Mouse (Mus musculus) hindbrain, embryonic 10.5 days (tissue): ENCODE results near the gene Gm16181. TPM values are rescaled to one million over a fixed set of nuclear protein-coding genes. Genes with fewer than 3 reads are reported as not detected.
"Not testable (repeated sequence)": the region's sequence is repeated elsewhere in the genome, so short reads cannot be mapped to it uniquely, and the experiment has no call there.

ENCODE experiments used
- DNase-seq: peaks from one replicate; pipeline ENCODE4 v3.0.0-alpha.2; 2017; ENCODE audit warnings: low spot score
- H3K27ac ChIP-seq: fragments of 300-500 bp; sonication (generic); 2 replicates; pipeline ENCODE4 v1.5.1; 2016; ENCODE audit warnings: mild to moderate bottlenecking, moderate library complexity
- H3K27me3 ChIP-seq: fragments of 300-500 bp; sonication (generic); 2 replicates; pipeline ENCODE4 v1.6.1; 2016; ENCODE audit warnings: mild to moderate bottlenecking; ENCODE audit not compliant: poor library complexity, insufficient read depth, severe bottlenecking
- H3K36me3 ChIP-seq: fragments of 300-500 bp; sonication (generic); 2 replicates; pipeline ENCODE4 v1.6.1; 2016; ENCODE audit warnings: mild to moderate bottlenecking, moderate library complexity
- H3K4me1 ChIP-seq: fragments of 300-500 bp; sonication (generic); replicated peaks from 2 replicates; pipeline ENCODE4 v1.6.1; 2016; ENCODE audit warnings: mild to moderate bottlenecking
- H3K4me3 ChIP-seq: fragments of 300-500 bp; sonication (generic); 2 replicates; pipeline ENCODE4 v1.5.1; 2016; ENCODE audit warnings: mild to moderate bottlenecking, moderate library complexity
- H3K9me3 ChIP-seq: fragments of 300-500 bp; sonication (generic); 2 replicates; pipeline ENCODE4 v1.6.1; 2016; ENCODE audit warnings: mild to moderate bottlenecking, moderate library complexity
- WGBS: fragments of 180-500 bp; shearing (Covaris S2); methylation state at CpG from one replicate; pipeline ENCODE4 v1.1.7; 2016; 5-methylcytosine and 5-hydroxymethylcytosine counted together
- polyA plus RNA-seq: library from polyadenylated mRNA; unstranded; fragments of >200 nt; fragmentation: Nextera tagmentation; extraction: Ambion mirVana; gene quantifications from 2 replicates; pipeline ENCODE4 v1.2.1, GENCODE M21; 2016

The Gm16181 gene
- polyA plus RNA-seq, 1 experiment from 2014 or later, result 0.42 TPM

- no peak overlapping the region for H3K4me3 ChIP-seq
- peaks cover 81% of the 10 kb centered on the region for H3K36me3 ChIP-seq
- WGBS, result 90% methylated on average over 4 of the region's 4 CpGs
- no peak for DNase-seq
- H3K27ac ChIP-seq, result no peak overlapping the region
- no peaks in the 10 kb centered on the region for H3K27me3 ChIP-seq
- H3K9me3 ChIP-seq, result no peaks in the 10 kb centered on the region
- H3K4me1 ChIP-seq, result peaks cover 4% of the 10 kb centered on the region; the same call in 1 of the 2 replicates
Measured at GRCm38 (mm10) chr17:35224641-35225040, 4.0 kb downstream of the Gm16181 start.

GRCm38 (mm10) chr17:35225456-35225855, 4.8 kb downstream of the Gm16181 start:
- no peak for DNase-seq
- WGBS, result 97% methylated on average over 5 of the region's 5 CpGs
- Histone ChIP-seq H3K4me1 (peaks cover 3% of the 10 kb centered on the region; the same call in 1 of the 2 replicates), H3K4me3 (no peak overlapping the region), H3K36me3 (peaks cover 79% of the 10 kb centered on the region), H3K27me3 (no peaks in the 10 kb centered on the region), H3K9me3 (no peaks in the 10 kb centered on the region), H3K27ac (no peak overlapping the region)

DNA sequence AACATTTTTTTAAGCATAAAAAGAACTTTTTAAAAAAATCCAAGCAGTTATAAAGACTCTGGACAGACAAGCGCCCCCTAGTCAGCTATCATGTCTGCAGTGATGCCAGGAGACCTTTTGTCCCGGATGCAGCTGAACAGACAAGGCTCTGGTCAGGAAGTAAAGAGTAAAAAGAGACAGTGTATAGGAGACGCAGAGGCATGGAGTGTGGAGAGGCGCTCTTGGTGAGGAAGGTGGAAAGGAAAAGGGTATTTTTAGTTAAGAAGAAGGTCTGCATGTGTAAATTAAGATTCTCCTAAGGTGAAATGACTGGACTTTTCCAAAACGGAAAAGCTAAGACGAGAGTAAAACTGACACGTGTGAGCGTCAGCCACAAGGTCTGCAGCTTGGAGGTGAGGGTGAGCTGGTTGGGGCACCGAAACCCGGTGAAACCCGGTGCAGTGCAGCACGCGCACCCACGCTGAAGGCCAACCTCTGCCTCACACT, 6.0 kb downstream of the Gm16181 start:
- Histone ChIP-seq H3K4me1 (peaks cover under 1% of the 10 kb centered on the region; the same call in 1 of the 2 replicates), H3K36me3 (peaks cover 81% of the 10 kb centered on the region), H3K4me3 (no peak overlapping the region), H3K27me3 (no peaks in the 10 kb centered on the region), H3K9me3 (no peaks in the 10 kb centered on the region), H3K27ac (no peak overlapping the region)
- 86% methylated on average over 14 of the region's 14 CpGs for WGBS
- no peak for DNase-seq

- H3K27ac ChIP-seq, result no peak overlapping the region
- peaks cover 28% of the 10 kb centered on the region for H3K4me1 ChIP-seq
- WGBS, result 93% methylated on average over 10 of the region's 10 CpGs
- peaks cover 69% of the 10 kb centered on the region for H3K36me3 ChIP-seq
- DNase-seq, result no peak
- no peaks in the 10 kb centered on the region for H3K27me3 ChIP-seq
- H3K4me3 ChIP-seq, result no peak overlapping the region
- no peaks in the 10 kb centered on the region for H3K9me3 ChIP-seq
Measured at GRCm38 (mm10) chr17:35231022-35231421, 10.4 kb downstream of the Gm16181 start.

GRCm38 (mm10) chr17:35232043-35232442, 11.4 kb downstream of the Gm16181 start:
- Histone ChIP-seq H3K4me3 (peak overlapping the region; percentile 12; the same call in 1 of the 2 replicates), H3K36me3 (peaks cover 62% of the 10 kb centered on the region)
- peak; percentile 88 for DNase-seq

DNA sequence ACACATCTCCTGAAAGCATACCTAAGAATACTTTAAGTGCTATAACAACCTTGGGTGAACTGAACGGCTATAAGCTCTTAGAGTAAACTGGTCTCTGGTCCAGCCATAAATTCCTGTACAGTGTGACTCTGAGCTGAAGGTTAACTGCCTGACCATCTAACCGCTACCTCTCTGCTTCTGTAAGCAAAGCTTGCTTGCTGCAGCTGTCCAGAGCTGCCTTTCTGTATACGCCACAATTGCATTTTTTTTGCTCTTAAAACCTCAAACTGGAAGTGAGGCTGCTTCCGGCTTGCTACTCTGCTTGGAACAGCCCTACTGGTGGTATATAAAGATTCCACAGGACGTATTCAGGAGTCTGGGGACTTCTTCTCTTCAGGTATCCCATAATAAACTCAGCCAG, 12.0 kb downstream of the Gm16181 start:
- peaks cover 56% of the 10 kb centered on the region for H3K36me3 ChIP-seq

More at GRCm38 (mm10) chr17:35232043-35232442, 11.4 kb downstream of the Gm16181 start:
- Histone ChIP-seq H3K4me1 (peaks cover 38% of the 10 kb centered on the region), H3K9me3 (no peaks in the 10 kb centered on the region), H3K27ac (no peak overlapping the region), H3K27me3 (no peaks in the 10 kb centered on the region)
- 13% methylated on average over 12 of the region's 12 CpGs for WGBS

DNA sequence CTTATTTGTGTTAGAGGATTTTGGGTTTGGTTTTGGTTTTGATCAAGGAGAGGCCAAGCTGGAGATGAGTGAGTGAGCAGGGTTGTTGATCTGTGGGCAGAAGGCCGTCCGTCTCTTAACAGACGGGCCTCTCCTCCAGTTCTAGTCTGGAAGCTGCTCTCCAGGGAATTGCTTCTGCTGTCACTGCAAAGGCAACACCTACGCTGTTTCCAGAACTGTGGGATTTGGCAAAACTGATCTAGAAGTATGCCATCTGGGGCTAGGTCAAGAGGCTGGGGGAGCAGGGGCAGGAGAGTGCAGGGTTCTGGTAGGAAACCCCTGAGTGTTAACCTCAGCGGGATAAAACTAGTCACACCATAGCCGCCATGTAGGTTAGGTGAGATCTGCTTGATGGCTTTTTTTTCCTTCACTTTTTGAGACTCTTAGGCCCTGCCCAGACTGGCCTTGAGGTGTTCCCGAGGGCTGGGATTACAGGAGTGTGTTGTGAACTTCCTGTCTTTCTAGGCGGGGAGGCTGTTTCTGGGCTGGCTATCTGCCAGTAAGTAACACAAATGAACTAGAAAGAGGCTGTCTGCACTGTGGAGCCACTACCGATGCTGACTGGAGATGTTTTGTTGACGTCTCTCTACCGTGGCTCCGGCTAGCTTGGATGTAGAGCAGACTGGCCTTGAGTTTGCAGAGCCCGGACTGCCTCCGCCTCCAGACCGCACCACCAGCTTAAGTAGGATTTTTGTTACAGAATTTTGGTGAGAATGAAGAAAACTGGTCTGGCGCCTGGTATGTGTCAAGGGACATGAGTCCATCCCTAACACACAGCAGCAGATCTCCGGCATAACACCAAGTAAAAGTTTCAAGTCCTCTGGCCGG, 12.7 kb downstream of the Gm16181 start, which contains the start of gene Atp6v1g2:
Gene Atp6v1g2 (plus strand): TSS at position 547 of the 867 bp plus-strand sequence.
- Histone ChIP-seq H3K27ac (peak within 1 kb of the TSS; percentile 98; the same call in 1 of the 2 replicates), H3K4me1 (peaks cover 39% of the 10 kb centered on the region), H3K27me3 (no peaks in the 10 kb centered on the region), H3K4me3 (peak within 1 kb of the TSS; percentile 74), H3K36me3 (peaks cover 49% of the 10 kb centered on the region), H3K9me3 (no peaks in the 10 kb centered on the region)
- WGBS, result 88% methylated on average over 18 of the region's 18 CpGs
- no peak for DNase-seq

More for the DNA sequence above, 12.0 kb downstream of the Gm16181 start:
- no peaks in the 10 kb centered on the region for H3K27me3 ChIP-seq
- 0 out of 2 replicates have a peak overlapping the region, but pooled peaks have one; percentile 14 for H3K27ac ChIP-seq
- 89% methylated on average over 5 of the region's 5 CpGs for WGBS
- DNase-seq, result no peak
- H3K4me3 ChIP-seq, result peak overlapping the region; percentile 6; the same call in 1 of the 2 replicates
- peaks cover 39% of the 10 kb centered on the region for H3K4me1 ChIP-seq
- no peaks in the 10 kb centered on the region for H3K9me3 ChIP-seq

- Histone ChIP-seq H3K36me3 (peaks cover 42% of the 10 kb centered on the region), H3K27ac (peak overlapping the region; percentile 98; the same call in 1 of the 2 replicates), H3K4me1 (peaks cover 39% of the 10 kb centered on the region), H3K4me3 (peak overlapping the region; percentile 74)
- H3K9me3 ChIP-seq, DNase-seq, H3K27me3 ChIP-seq: not testable (repeated sequence)
- 90% methylated on average over 7 of the region's 7 CpGs for WGBS
Measured at GRCm38 (mm10) chr17:35234090-35234489, 13.5 kb downstream of the Gm16181 start.

- peaks cover 40% of the 10 kb centered on the region for H3K4me1 ChIP-seq
- H3K27me3 ChIP-seq, result no peaks in the 10 kb centered on the region
- H3K27ac ChIP-seq, result peak overlapping the region; percentile 98
- H3K9me3 ChIP-seq, result no peaks in the 10 kb centered on the region
- DNase-seq, result peak; percentile 69
- H3K36me3 ChIP-seq, result peaks cover 34% of the 10 kb centered on the region
- H3K4me3 ChIP-seq, result peak overlapping the region; percentile 74
- 4% methylated on average over 31 of the region's 31 CpGs for WGBS
Measured at GRCm38 (mm10) chr17:35234903-35235302, 14.3 kb downstream of the Gm16181 start.

DNA sequence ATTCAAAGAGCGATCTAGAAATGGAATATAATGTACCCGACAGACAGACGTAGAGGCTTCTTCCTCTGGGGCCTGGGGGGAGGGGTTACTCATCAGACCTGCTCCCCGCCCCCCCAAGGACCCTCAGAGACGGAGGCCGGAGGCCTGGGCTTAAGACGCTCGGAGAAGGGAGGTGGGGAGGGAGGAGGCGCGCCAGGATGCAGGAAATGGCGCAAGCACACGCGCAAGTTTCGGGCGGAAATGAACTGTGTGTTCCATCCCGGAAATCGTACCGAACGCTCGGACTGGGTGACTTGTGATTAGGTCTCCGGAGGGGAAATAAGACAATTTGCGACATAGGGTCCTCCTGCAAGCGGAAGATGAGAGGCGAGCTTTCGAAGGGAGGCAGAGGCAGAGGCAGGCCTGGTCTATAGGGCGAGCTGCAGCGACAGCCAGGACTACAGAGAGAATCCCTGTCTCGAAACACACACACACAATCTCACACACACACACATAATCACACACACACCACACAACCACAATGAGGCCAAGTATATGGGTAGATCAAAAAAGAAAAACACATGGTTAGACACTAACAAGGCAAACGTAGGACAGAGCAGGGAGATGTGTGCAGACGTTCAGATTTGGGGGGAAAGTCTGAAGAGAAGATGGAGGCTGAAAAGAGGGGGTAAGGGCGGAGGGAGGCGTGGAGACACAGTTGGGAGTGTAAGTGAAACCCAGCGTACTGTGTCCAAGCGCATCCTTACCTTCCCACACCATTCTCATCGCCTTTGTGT, 15.2 kb downstream of the Gm16181 start, which contains the start of gene Nfkbil1:
Gene Nfkbil1 (minus strand): TSS at position 179 of the 776 bp plus-strand sequence.
- H3K4me3 ChIP-seq, result peak within 1 kb of the TSS; percentile 74
- under 1% methylated on average over 35 of the region's 35 CpGs for WGBS
- peaks cover 26% of the 10 kb centered on the region for H3K36me3 ChIP-seq
- peaks cover 49% of the 10 kb centered on the region for H3K4me1 ChIP-seq
- H3K9me3 ChIP-seq, result no peaks in the 10 kb centered on the region
- H3K27me3 ChIP-seq, result no peaks in the 10 kb centered on the region
- H3K27ac ChIP-seq, result peak within 1 kb of the TSS; percentile 98
- peak; percentile 91 for DNase-seq

DNA sequence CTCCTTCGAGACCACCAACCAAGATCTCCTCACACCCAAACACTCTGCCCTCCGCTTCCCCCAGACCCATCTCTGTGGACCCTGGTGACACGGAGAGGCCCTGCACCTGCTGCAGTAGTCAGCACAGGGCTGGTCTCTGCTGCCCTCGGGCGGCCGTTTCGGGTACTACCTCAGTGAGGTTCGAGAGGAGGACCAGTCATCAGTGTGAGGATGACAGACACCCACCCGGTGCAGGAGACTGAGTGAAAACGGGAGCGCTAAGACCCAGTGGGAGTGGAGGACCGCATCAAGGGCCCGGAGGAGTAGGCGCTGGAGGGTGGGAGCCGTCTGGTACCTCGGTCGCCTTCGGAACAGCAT, 15.7 kb downstream of the Gm16181 start:
- Histone ChIP-seq H3K27me3 (no peaks in the 10 kb centered on the region), H3K9me3 (no peaks in the 10 kb centered on the region), H3K36me3 (peaks cover 21% of the 10 kb centered on the region), H3K27ac (peak overlapping the region; percentile 98), H3K4me3 (peak overlapping the region; percentile 74), H3K4me1 (peaks cover 52% of the 10 kb centered on the region)
- WGBS, result under 1% methylated on average over 18 of the region's 18 CpGs
- DNase-seq, result peak; percentile 97

- Histone ChIP-seq H3K27ac (peak overlapping the region; percentile 98), H3K4me1 (peaks cover 48% of the 10 kb centered on the region), H3K9me3 (no peaks in the 10 kb centered on the region)
Measured at GRCm38 (mm10) chr17:35236996-35237395, 16.4 kb downstream of the Gm16181 start.

More at GRCm38 (mm10) chr17:35236996-35237395, 16.4 kb downstream of the Gm16181 start:
- no peaks in the 10 kb centered on the region for H3K27me3 ChIP-seq
- H3K4me3 ChIP-seq, result peak overlapping the region; percentile 74
- H3K36me3 ChIP-seq, result peaks cover 18% of the 10 kb centered on the region
- DNase-seq, result no peak
- WGBS, result 78% methylated on average over 9 of the region's 9 CpGs
